Mouse (Mus musculus) midbrain, postnatal 0 days (tissue): ENCODE data around the gene Car15. TPM values are rescaled to one million over a fixed set of nuclear protein-coding genes. Genes with fewer than 3 reads are reported as not detected.

Source experiments
- ATAC-seq: fragments of 200-750 bp; cut with Nextera tagmentation; 2 replicates; pipeline ENCODE4 v1.8.0; 2017; ENCODE audit warnings: moderate number of reproducible peaks, mild to moderate bottlenecking, moderate TSS enrichment, moderate library complexity; ENCODE audit not compliant: low FRiP score
- DNase-seq: peaks from one replicate; pipeline ENCODE4 v3.0.0-alpha.2; 2015; ENCODE audit warnings: low spot score
- H3K27ac ChIP-seq: fragments of 300-500 bp; sonication (generic); 2 replicates; pipeline ENCODE4 v1.5.1; 2014; ENCODE audit warnings: low read depth, mild to moderate bottlenecking, low read length, mixed read lengths
- H3K27me3 ChIP-seq: fragments of 300-500 bp; sonication (generic); 2 replicates; pipeline ENCODE4 v1.6.1; 2014; ENCODE audit warnings: low read length, control low read depth, mixed read lengths; ENCODE audit not compliant: insufficient read depth
- H3K36me3 ChIP-seq: fragments of 300-500 bp; sonication (generic); 2 replicates; pipeline ENCODE4 v1.6.1; 2014; ENCODE audit warnings: low read length, control low read depth, mixed read lengths; ENCODE audit not compliant: insufficient read depth
- H3K4me1 ChIP-seq: fragments of 300-500 bp; sonication (generic); 2 replicates; pipeline ENCODE4 v1.6.1; 2014; ENCODE audit warnings: mild to moderate bottlenecking, control low read depth, antibody characterized with exemption, low read length, mixed read lengths; ENCODE audit not compliant: insufficient read depth
- H3K4me2 ChIP-seq: fragments of 300-500 bp; sonication (generic); 2 replicates; pipeline ENCODE4 v1.6.1; 2014; ENCODE audit warnings: low read depth, mild to moderate bottlenecking, low read length, mixed read lengths; ENCODE audit not compliant: poor library complexity, severe bottlenecking
- H3K4me3 ChIP-seq: fragments of 300-500 bp; sonication (generic); 2 replicates; pipeline ENCODE4 v1.5.1; 2014; ENCODE audit warnings: low read depth, mild to moderate bottlenecking, low read length, moderate library complexity
- H3K9ac ChIP-seq: fragments of 300-500 bp; sonication (generic); replicated peaks from 2 replicates; pipeline ENCODE4 v1.6.1; 2014; ENCODE audit warnings: mild to moderate bottlenecking, low read length, moderate library complexity, mixed read lengths; ENCODE audit not compliant: poor library complexity, severe bottlenecking
- H3K9me3 ChIP-seq: fragments of 300-500 bp; sonication (generic); 2 replicates; pipeline ENCODE4 v1.6.1; 2016; ENCODE audit warnings: low read length, control low read depth
- CTCF ChIP-seq: IDR thresholded peaks from 2 replicates; pipeline ENCODE4 v1.5.1; 2016; ENCODE audit warnings: antibody characterized with exemption, mild to moderate bottlenecking
- WGBS: fragments of 180-500 bp; shearing (Covaris S2); extraction: QIAGEN DNeasy Blood & Tissue Kit; methylation state at CpG from one replicate; pipeline ENCODE4 v1.1.7; 2014; 5-methylcytosine and 5-hydroxymethylcytosine counted together
- polyA plus RNA-seq: library from polyadenylated mRNA; unstranded; fragments of >200 nt; fragmentation: Nextera tagmentation; extraction: Ambion mirVana; gene quantifications from 2 replicates; pipeline ENCODE4 v1.2.1, GENCODE M21; 2015
- total RNA-seq: library from RNA; depleted of rRNA; stranded (reverse); fragments of >200 nt; gene quantifications from 2 replicates; pipeline ENCODE4 v1.2.3, GENCODE M21; 2014

Gene Car15
- total and polyA plus RNA-seq, 2 experiments from 2014 or later = 1.7 to 12.8 TPM

GRCm38 (mm10) chr16:17833321-17833680, 4.9 kb downstream of the Car15 start:
- H3K4me1 ChIP-seq = peaks cover 12% of the 10 kb centered on the region; the same call in 1 of the 2 replicates
- H3K9me3 ChIP-seq = no peaks in the 10 kb centered on the region
- 0 out of 2 replicates have a peak, but pooled peaks cover 5% of the 10 kb centered on the region for H3K36me3 ChIP-seq
- peak overlapping the region; percentile 89 for H3K4me2 ChIP-seq
- TF ChIP-seq CTCF = no peak
- H3K4me3 ChIP-seq = peak overlapping the region; percentile 72
- WGBS = under 1% methylated on average over 35 of the region's 37 CpGs
- peaks cover 8% of the 10 kb centered on the region; the same call in 1 of the 2 replicates for H3K27me3 ChIP-seq
- peak overlapping the region; percentile 87 for H3K27ac ChIP-seq
- DNase-seq (peak; percentile 49), ATAC-seq (peak; percentile 65)
- H3K9ac ChIP-seq = peak overlapping the region; percentile 83

- H3K9ac ChIP-seq = peak within 1 kb of the TSS; percentile 83
- H3K4me1 ChIP-seq = peaks cover 12% of the 10 kb centered on the region; the same call in 1 of the 2 replicates
- peaks cover 8% of the 10 kb centered on the region; the same call in 1 of the 2 replicates for H3K27me3 ChIP-seq
- H3K36me3 ChIP-seq = 0 out of 2 replicates have a peak, but pooled peaks cover 4% of the 10 kb centered on the region
- DNase-seq = peak; percentile 31
- TF ChIP-seq CTCF = no peak
- H3K27ac ChIP-seq = peak within 1 kb of the TSS; percentile 87
- ATAC-seq = no peak
- no peaks in the 10 kb centered on the region for H3K9me3 ChIP-seq
- H3K4me2 ChIP-seq = peak within 1 kb of the TSS; percentile 89
- peak within 1 kb of the TSS; percentile 72 for H3K4me3 ChIP-seq
- 18% methylated on average over 7 of the region's 7 CpGs for WGBS
Measured at GRCm38 (mm10) chr16:17832821-17833220, 5.3 kb downstream of the Car15 start, which contains the start of gene B830017H08Rik. Gene B830017H08Rik (plus strand): TSS chr16:17833121.

- peaks cover 8% of the 10 kb centered on the region; the same call in 1 of the 2 replicates for H3K27me3 ChIP-seq
- no peaks in the 10 kb centered on the region for H3K9me3 ChIP-seq
- TF ChIP-seq CTCF = peak; percentile 61
- no peak overlapping the region for H3K9ac ChIP-seq
- no peak overlapping the region for H3K27ac ChIP-seq
- peaks cover 12% of the 10 kb centered on the region; the same call in 1 of the 2 replicates for H3K4me1 ChIP-seq
- DNase-seq = peak; percentile 49
- no peak for ATAC-seq
- H3K36me3 ChIP-seq = no peaks in the 10 kb centered on the region
- 13% methylated on average over 11 of the region's 11 CpGs for WGBS
- H3K4me2 ChIP-seq = no peak overlapping the region
- no peak overlapping the region for H3K4me3 ChIP-seq
Measured at GRCm38 (mm10) chr16:17831781-17832180, 6.4 kb downstream of the Car15 start.

GRCm38 (mm10) chr16:17830385-17831178, 7.6 kb downstream of the Car15 start:
- DNase-seq (no peak), ATAC-seq (no peak)
- 55% methylated on average over 10 of the region's 10 CpGs for whole genome bisulfite sequencing
- no peaks in the 10 kb centered on the region for H3K36me3 ChIP-seq
- H3K27me3 ChIP-seq = peaks cover 8% of the 10 kb centered on the region; the same call in 1 of the 2 replicates
- no peak for TF ChIP-seq CTCF
- H3K4me1 ChIP-seq = peaks cover 12% of the 10 kb centered on the region; the same call in 1 of the 2 replicates
- H3K4me3 ChIP-seq = no peak overlapping the region
- no peak overlapping the region for H3K4me2 ChIP-seq
- H3K9me3 ChIP-seq = no peaks in the 10 kb centered on the region
- no peak overlapping the region for H3K27ac ChIP-seq
- no peak overlapping the region for H3K9ac ChIP-seq

- Histone ChIP-seq H3K27ac (no peak overlapping the region), H3K27me3 (peaks cover 8% of the 10 kb centered on the region; the same call in 1 of the 2 replicates), H3K4me2 (no peak overlapping the region), H3K4me3 (no peak overlapping the region), H3K9ac (no peak overlapping the region), H3K36me3 (no peaks in the 10 kb centered on the region), H3K4me1 (peaks cover 7% of the 10 kb centered on the region; the same call in 1 of the 2 replicates), H3K9me3 (no peaks in the 10 kb centered on the region)
- ATAC-seq (no peak), DNase-seq (no peak)
- TF ChIP-seq CTCF = no peak
- 73% methylated on average over 3 of the region's 3 CpGs for WGBS
Measured at GRCm38 (mm10) chr16:17828867-17829266, 9.3 kb downstream of the Car15 start.

- ATAC-seq = no peak
Measured at GRCm38 (mm10) chr16:17828229-17828628, 9.9 kb downstream of the Car15 start.

More at GRCm38 (mm10) chr16:17828229-17828628, 9.9 kb downstream of the Car15 start:
- Histone ChIP-seq H3K27me3 (peaks cover 8% of the 10 kb centered on the region; the same call in 1 of the 2 replicates), H3K4me1 (peaks cover 7% of the 10 kb centered on the region; the same call in 1 of the 2 replicates), H3K27ac (no peak overlapping the region), H3K9ac (no peak overlapping the region), H3K4me3 (no peak overlapping the region), H3K36me3 (no peaks in the 10 kb centered on the region), H3K4me2 (no peak overlapping the region), H3K9me3 (no peaks in the 10 kb centered on the region)
- WGBS = 89% methylated on average over 2 of the region's 2 CpGs
- TF ChIP-seq CTCF = no peak
- no peak for DNase-seq
